Mouse (Mus musculus) monocyte, adult 5-6 weeks (primary cell): ENCODE results near the gene Col18a1. TPM values are rescaled to one million over a fixed set of nuclear protein-coding genes. Genes with fewer than 3 reads are reported as not detected.

ENCODE experiments used
- ATAC-seq: fragments of 153-309, 156-312 bp; replicated peaks from 2 replicates; pipeline ENCODE4 v1.8.0; 2017; ENCODE audit warnings: mild to moderate bottlenecking; ENCODE audit not compliant: low TSS enrichment, insufficient number of reproducible peaks, severe bottlenecking, poor library complexity, low FRiP score
- total RNA-seq: library from RNA; stranded (forward); fragments of 200-1000, 200-491, 200-594 nt; gene quantifications from 3 replicates; pipeline ENCODE4 v1.2.3, GENCODE M21; 2017

The Col18a1 gene
- total RNA-seq, 1 experiment from 2014 or later, result not detected

DNA sequence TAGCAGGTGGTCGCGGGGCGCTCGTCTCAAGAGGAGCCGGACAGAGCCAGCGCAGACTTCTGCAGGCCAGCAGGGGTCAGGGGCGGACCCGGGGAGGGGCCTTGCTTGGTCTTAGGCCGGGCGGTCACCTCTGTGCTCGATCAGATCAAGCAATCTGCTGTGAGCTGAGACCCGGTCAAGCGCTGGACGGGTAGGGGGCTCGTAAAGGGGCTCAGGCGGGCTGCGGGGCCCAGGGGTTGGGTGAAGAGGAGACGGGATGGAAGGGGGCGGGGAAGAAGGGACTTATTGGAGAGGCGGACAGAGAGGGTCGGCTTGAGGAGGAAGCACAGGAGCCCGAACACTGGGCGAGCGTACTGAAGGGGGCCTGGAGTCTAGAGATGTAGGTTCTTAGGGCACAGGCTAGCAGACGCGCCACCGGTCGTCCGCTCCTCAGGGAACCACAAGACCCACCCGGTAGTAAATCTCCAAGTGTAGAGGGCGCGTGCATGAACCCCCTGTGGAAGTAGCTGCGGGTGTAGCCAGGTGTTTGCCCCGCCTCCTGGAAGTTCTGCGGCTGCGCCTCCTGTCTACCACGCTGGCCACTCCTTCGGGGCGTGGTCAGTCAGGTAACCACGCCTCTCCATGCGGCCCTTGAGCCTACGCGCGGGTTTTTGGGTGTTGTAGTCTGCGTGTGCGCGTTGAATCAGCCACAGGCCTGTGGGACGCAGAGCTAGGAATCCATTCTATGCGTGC lies 133.6 kb downstream of the Col18a1 start:
- ATAC-seq, result peak; percentile 89

DNA sequence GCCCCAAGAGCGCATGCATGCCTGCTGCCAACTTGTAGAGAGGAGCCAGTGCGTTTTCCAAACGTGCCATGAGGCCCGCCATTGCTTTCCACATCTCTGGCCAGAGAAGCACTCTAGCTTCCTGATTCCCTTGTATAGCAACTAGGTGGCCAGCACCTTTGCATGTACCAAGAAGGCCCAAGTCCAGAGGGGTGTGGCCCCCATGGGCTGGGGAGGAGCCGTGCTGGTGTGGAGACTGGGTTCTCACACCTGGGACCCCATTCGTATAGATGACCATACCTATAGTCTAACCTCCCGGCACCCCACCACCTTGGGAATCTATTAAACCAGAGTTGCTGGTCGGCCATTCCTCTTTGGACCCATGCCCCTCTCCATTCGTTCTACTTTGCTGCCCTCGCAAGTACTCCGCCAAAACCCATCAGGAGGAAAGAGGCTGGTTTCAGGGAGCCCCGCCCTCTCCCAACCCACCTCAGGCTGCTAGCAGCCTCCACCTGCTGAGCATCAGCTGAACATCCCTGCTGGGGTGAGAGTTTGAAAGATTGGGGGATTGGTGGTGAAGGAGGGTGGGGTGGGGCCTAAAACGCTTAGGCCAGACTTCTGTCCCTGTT lies 134.5 kb downstream of the Col18a1 start, which contains the start of gene Slc19a1:
Gene Slc19a1, plus strand, starts transcription at position 474 of the 608 bp plus-strand sequence.
- no peak for ATAC-seq

DNA sequence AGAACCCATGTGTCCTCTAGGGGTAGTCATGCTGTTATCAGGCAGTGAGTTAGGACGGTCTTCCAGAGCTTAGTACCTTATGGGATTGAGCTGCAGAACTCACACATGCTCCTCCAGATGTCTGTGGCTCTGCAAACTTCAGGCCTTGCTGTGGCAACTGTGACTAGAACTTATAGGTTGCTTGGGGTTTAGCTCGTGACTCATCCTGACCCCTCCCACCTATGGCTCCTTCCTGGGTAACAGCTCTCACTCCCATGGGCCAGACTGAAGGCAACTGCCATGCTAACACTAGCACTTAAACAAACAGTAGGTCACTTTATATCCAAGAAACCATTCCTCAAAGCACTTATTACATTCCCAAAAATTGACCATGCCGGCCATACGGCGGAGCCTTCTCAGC lies 135.7 kb downstream of the Col18a1 start:
- ATAC-seq, result no peak

DNA sequence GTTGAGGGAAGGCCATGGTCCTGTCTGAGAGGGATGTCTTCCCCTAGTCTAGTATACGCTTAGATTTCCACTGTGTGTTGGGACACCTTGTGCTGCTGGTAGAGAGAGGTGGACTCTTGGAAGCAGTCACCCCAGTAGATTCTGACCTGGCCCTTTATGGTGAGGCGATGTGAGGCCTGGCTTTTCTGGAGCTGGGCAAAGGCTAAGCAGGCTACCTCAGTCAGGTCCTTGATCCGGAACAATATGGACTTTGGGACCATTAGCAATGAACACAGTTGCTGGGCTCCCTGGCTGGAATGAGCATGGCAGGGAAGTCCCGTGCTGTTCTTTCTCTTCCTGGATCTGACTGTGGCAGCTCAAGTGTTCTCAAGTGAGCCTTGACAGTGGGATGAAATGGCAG lies 136.6 kb downstream of the Col18a1 start:
- no peak for ATAC-seq

DNA sequence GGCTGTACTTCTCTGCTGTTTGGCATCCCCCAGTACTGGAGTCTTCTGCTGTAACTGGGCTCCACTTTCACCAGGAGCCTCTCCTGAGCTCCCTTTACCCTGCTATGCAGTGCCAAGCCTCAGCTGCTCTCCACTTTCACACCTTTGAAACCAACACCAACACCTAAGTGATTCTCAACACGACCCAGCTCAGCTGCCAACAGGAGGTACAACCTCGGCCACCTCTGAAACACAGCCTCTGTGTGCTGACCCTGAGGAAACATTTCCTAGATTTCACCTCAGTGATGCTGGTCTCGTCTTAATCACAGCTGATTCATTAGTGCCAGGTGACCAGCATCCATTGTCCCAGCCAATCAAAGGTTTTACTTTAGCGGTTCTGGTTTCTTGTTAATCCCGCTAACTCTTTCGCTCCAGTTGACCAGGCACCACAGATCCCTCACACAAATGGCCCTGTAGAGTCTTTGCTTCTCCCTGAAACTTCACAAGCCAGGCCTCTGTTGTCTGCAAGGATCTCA lies 137.5 kb downstream of the Col18a1 start:
- no peak for ATAC-seq

DNA sequence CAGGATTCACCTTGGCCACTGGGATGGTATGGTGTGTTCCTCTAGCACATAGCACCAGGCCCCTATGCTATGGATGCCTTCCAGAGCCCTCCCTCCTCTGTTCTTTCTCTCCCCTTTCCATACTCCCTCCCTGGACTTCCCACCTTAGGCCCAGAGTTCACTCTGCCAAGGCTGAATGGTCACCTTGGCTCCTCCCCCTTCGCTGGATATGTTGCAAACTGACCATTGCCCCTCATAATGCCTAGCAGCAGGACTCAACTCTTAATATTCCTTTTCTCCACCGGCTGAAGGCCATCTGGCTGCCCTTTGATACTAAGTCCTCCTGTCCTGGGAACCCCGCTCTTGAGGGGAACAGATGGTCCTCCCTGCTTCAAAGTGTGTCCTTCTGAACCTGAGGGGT lies 139.4 kb downstream of the Col18a1 start:
- ATAC-seq, result no peak

DNA sequence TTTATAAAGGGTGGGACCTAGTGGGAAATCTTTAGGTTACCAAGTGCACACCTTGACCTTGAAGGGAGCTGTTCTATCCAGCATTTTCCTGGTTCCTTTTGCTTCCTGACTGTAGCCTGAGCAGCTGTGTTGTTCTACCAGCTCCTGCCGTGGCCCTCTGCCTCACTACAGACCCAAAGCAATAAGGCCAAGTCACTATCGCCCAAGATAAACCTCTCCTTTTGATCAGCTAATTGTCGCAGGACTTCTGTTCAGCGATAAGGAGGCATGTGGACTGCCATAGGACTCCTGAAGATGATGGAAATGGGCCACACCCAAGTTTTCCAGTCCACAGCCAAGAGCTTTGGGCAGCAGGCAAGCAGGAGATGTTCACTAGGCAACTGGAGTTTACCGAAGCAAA lies 142.1 kb downstream of the Col18a1 start:
- ATAC-seq, result no peak

DNA sequence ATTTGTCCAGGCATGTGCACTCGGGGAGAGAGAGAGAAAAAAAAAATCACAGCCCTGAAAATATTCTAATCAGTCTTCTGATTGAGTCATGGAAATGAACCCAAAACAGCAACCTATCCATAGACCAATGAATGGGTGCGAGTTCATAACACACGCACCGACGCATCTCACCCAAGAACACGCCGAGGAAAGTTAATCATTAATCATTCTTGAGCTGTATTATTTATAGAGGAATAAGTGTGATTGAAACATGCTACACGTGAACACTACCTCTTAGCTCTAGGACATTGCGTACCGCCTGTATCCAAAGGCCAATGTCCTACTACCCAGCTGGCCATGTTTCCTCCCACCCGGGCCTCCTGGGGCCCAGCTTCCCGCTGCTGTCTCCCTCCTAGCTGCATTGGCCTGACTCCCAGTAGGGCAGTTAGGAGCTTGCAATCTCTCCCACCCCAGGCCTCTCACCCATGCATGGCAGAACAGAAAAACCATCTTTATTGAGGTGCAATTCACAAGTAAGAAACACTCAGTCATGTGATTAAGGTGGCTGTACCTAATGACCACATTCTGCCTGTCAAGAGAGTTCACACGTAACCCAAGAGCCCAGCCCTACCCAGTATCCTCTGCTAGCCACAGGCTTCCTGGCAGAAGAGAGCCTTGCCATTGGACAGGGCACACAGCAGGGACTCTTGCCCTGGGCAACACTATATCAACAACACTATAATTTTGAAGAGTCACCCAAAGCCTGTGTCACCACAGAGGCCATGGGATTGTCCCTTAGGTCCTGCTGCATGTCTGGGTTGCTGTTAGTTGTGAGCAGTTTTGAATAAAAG lies 143.8 kb downstream of the Col18a1 start:
- peak; percentile 36; the same call in 1 of the 2 replicates for ATAC-seq

DNA sequence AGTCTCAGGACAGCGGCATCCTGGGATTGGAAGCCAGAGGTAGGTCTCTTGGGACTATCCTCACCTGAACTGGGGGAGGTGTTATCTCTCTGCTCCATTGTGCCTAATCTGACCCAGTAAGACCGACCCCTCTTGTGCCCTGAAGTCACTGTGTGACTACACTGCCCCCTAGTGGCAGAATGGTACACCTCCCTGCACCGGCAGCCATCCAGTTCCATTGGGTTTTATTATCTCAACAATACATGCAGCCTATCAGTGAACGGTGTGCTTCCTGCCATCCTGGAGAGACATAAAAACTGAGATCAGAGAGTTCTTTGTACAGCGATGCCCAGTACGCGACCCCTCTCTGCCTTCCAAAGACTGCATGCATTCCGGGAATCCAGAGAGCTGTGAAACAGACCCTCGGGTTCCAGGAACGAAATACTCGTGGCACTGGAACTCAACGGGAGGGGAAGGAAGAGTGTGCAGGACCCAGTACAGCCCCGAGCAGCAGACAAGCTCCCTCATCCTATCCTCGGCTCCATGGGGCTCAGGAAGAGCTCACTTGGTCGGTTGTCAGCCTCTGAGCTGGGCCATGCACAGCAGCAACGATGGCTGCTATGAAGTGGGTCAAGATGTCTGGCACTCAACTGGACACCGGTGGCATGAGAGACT lies 144.8 kb downstream of the Col18a1 start:
- peak; percentile 62 for ATAC-seq

DNA sequence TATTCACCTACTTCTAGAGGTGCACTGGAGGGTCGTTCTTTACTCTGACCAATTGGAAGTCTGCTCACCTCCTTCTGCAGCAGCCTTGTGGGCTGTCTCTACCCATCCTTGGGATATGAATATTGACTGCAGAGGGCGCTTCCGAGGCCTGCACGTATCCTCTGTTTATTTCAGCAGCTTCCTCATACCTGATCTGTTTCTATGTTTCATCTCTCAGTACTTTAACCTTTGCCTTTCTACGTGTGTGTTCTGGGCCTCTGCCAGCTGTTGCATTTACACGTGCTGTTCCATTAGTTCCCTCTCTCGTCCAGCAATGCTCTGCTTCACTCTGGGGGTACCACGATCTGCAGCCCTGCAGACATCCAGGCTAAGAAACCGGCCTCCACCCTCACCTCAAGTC lies 148.7 kb downstream of the Col18a1 start:
- no peak for ATAC-seq

DNA sequence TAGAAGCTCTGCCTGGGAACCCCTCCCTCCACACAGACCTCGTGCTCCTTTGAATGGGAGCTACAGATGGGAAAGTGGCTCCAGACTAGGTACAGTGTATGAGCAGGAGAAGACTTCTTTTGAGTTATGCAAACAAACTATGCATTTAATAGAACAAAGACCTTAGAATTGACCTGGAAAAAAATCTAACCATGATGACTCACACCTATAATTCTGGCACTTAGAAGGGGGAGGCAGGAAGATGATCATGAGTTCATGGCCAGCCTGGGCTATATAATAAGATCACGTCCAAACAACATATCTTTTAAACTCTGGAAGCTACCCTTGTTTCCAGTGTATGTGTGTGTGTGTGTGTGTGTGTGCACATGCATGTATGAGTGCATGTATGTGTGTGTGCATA lies 149.3 kb downstream of the Col18a1 start:
- ATAC-seq, result no peak

DNA sequence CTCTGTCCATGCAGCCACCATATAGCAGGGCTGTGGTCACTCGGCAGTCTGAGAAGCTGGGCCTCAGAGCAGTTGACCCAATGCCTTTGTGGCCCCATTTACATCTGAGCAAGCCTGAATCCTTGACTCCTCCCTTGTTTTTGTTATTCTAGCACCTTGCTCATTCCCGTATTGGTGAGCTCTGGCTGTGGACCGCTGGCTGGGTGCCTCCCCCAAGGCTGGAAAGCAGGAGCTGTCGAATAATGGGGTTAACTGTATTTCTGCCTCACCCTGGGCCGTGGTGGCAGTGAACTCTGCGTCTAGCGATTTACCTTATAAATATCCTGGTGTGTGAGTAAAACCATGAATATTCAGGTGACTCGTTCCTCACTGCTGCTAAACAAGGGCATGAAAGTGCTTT lies 149.8 kb downstream of the Col18a1 start:
- no peak for ATAC-seq

DNA sequence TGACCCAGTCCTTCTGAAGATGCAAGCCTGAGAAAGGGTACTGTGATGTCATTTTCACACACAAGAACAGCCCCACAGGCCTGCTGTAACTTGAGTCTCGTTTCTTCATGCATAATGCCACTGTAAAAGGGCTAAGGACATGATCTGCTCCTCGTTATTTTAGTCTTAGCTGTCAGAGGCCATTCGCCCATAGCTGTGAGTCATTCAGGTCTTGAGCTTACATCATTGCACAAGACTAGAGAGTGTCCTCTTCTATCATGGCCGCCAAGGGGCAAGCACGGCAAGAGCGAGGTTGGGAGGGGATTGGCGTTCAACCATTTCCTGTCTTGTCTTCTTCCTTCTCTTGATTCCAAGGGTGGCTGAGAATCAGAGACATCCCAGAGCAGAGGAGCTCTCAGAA lies 150.3 kb downstream of the Col18a1 start:
- ATAC-seq, result no peak

DNA sequence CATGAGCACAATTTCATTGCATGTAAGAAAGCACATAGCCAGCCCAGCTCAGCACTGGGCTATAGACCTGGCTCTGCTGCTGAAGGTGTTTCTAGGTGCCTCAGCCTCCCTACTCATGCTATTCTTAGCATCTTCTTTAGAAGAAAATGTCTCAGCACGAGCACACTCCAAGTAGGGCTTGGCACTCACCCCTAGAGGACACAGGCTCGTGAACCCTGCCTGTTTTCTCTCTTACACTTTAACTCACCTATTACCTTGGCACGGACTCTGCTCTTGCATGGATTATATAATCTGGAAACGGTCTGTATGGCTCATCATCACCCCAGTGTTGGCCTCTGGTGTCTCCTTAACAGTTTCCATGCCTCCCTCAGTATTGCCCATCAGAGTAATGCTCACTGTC lies 154.7 kb downstream of the Col18a1 start:
- no peak for ATAC-seq

DNA sequence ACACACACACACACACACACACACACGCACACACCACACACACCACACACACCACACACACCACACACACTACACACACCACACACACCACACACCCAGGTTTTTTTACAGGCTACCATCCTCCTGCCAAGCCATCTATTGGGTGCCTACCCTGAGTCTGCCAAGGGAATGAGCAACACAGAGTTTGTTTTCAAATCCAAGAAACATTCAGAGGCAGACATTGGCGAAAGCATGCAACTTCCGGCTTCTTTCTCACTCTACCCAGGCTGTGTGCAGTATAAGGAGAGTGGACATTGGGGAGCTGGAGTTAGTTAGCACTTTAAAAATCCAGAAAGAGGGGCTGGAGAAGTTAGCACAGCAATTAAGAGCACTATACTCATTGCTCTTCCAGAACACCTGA lies 157.7 kb downstream of the Col18a1 start:
- ATAC-seq, result no peak

DNA sequence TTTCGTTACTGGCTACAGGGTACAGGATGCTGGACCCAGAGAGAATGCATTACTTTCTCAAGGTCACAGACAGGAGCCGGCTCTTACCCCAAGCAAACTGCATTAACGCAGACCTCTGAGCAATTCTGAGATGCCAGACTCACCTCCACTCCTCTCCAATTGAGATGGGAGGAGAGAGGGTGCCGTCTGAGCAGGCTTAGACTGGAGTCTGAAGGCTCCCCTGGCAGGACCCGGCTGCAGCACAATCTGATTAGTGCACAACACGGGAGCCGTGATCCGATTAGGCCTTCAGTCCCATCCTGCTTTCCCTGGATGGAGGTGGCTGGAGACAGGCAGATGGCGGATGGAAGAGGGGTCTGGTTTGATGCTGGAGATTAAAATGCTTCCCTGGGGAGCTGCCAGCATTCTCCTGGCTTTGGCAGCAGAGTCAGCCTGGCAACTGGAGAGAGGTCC lies 158.2 kb downstream of the Col18a1 start:
- no peak for ATAC-seq

DNA sequence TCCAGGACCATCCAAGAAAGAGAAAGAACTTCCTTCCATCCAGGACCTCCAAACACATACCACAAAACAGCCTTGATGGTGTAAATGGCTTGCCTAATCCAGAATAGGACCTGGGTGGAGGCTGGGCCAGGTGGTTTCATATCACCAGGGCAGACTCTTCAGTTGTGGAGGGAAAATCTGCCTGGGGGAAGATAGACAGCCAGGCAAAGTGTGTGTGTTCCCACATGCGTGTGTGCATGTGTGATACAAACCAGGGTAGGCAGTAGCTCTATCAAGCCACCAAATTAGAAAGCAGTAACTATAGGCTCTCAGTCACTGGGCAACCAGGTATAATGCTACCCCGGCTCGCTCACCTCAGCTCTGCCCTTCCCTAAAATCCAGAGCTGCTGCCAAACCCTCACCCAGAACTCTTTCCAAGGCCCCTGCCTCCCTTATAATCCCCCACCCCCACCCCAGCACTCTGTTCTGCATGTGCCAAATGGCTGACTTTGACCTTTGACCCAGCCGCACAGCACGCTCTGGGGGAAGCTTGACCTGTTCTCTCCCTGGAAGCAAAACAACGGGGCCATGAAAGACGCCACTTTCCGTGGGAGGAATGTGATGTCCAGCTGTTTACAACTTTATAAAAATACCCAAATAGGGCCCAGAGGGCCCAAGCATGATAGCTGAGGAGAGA lies 158.8 kb downstream of the Col18a1 start:
- no peak for ATAC-seq

DNA sequence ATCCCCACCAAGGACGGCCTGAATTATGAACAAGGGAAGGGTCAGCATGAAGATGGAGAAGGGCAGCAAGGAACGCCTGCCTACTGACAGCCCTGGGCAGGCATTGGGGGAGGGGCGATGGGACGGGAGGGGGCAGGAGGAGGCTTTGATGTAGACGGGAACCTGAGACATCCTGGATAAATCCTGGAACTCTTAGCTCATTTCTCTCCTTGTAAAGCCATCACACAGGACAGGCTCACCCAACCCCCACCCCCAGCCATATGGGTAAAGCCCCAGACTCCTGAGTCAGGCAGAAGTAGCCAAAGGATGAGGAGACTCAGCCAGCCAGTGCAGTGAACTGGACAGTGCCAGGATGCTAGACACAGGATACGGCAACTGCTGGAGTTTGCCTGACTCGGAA lies 161.4 kb downstream of the Col18a1 start:
- no peak for ATAC-seq
